Mouse (Mus musculus): ENCODE measurements around the gene Magi3. TPM values are rescaled to one million over a fixed set of nuclear protein-coding genes. Genes with fewer than 3 reads are reported as not detected.

The Magi3 gene
- polyA plus RNA-seq, 1 experiment from 2014 or later: 4.8 TPM

DNA sequence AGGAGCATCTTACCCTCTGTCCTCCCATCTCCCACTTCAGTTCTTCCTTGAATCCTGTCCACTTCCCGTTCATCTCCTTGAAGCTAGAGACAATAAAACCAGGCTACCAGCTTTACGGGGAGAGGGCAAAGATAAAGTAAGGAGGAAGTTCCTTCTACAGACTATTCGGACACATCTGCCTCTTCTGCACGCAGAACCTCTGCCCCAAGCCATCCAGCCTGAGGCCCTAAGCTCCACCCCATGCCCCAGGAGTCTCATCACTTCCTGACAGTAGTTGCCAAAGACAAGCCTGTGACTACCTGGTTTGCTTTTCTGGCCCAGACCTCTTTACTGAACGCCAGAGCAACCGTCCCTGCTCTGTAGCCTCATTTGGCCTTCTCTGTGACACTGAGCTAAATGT, 23.8 kb upstream of the Magi3 start:
- H3K4me3 ChIP-seq (ENCODE audit: low read depth, low read length): no peak overlapping the region
- no peak for ATAC-seq
- WGBS: 88% methylated on average over 6 of the region's 6 CpGs
- H3K4me2 ChIP-seq (ENCODE audit: low read length): no peak overlapping the region
- H3K9me3 ChIP-seq (replicated peaks; ENCODE audit: control insufficient read depth, low read length, poor library complexity, severe bottlenecking): no peaks in the 10 kb centered on the region
- no peak overlapping the region for H3K9ac ChIP-seq (ENCODE audit: low read depth, low read length)
- H3K4me1 ChIP-seq (ENCODE audit: control insufficient read depth, insufficient read depth, low read length): no peaks in the 10 kb centered on the region
- no peaks in the 10 kb centered on the region for H3K27me3 ChIP-seq (ENCODE audit: control insufficient read depth, insufficient read depth, low read depth, low read length)
- no peaks in the 10 kb centered on the region for H3K36me3 ChIP-seq (ENCODE audit: control insufficient read depth, insufficient read depth, low read length)
- H3K27ac ChIP-seq (ENCODE audit: low read length): no peak overlapping the region

GRCm38 (mm10) chr3:104239785-104240184, 19.6 kb upstream of the Magi3 start:
- no peaks in the 10 kb centered on the region for H3K36me3 ChIP-seq (ENCODE audit: control insufficient read depth, insufficient read depth, low read length)
- no peak overlapping the region for H3K4me3 ChIP-seq (ENCODE audit: low read depth, low read length)
- no peak overlapping the region for H3K4me2 ChIP-seq (ENCODE audit: low read length)
- H3K27me3 ChIP-seq (ENCODE audit: control insufficient read depth, insufficient read depth, low read depth, low read length): no peaks in the 10 kb centered on the region
- no peak overlapping the region for H3K27ac ChIP-seq (ENCODE audit: low read length)
- 92% methylated on average over 2 of the region's 2 CpGs for WGBS
- H3K9me3 ChIP-seq (replicated peaks; ENCODE audit: control insufficient read depth, low read length, poor library complexity, severe bottlenecking): no peaks in the 10 kb centered on the region
- H3K9ac ChIP-seq (ENCODE audit: low read depth, low read length): no peak overlapping the region
- no peaks in the 10 kb centered on the region for H3K4me1 ChIP-seq (ENCODE audit: control insufficient read depth, insufficient read depth, low read length)
- no peak for ATAC-seq

DNA sequence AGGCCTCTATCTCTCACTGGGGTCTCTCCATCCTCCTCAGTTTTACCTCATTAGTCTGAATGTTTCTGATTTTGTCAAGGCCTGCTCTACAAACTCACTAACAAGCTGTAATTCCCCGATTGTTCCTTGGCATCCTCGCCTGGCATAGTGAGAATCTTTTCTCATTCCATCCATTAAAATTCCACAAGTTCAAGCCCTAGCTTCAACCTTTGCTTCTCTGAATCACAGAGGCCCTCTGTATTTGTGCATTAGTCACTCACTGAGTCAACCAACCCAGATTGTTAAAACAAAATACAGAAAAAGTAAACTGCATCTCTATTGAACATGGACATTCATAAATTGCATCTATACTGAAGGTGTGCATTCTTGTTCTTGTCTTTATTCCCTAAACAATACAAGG, 19.2 kb upstream of the Magi3 start:
- no peak overlapping the region for H3K4me2 ChIP-seq (ENCODE audit: low read length)
- H3K9ac ChIP-seq (ENCODE audit: low read depth, low read length): no peak overlapping the region
- no peak overlapping the region for H3K4me3 ChIP-seq (ENCODE audit: low read depth, low read length)
- ATAC-seq: no peak
- 82% methylated on average over 2 of the region's 2 CpGs for WGBS
- no peaks in the 10 kb centered on the region for H3K4me1 ChIP-seq (ENCODE audit: control insufficient read depth, insufficient read depth, low read length)
- no peak overlapping the region for H3K27ac ChIP-seq (ENCODE audit: low read length)
- H3K9me3 ChIP-seq (replicated peaks; ENCODE audit: control insufficient read depth, low read length, poor library complexity, severe bottlenecking): no peaks in the 10 kb centered on the region
- H3K27me3 ChIP-seq (ENCODE audit: control insufficient read depth, insufficient read depth, low read depth, low read length): no peaks in the 10 kb centered on the region
- H3K36me3 ChIP-seq (ENCODE audit: control insufficient read depth, insufficient read depth, low read length): no peaks in the 10 kb centered on the region

DNA sequence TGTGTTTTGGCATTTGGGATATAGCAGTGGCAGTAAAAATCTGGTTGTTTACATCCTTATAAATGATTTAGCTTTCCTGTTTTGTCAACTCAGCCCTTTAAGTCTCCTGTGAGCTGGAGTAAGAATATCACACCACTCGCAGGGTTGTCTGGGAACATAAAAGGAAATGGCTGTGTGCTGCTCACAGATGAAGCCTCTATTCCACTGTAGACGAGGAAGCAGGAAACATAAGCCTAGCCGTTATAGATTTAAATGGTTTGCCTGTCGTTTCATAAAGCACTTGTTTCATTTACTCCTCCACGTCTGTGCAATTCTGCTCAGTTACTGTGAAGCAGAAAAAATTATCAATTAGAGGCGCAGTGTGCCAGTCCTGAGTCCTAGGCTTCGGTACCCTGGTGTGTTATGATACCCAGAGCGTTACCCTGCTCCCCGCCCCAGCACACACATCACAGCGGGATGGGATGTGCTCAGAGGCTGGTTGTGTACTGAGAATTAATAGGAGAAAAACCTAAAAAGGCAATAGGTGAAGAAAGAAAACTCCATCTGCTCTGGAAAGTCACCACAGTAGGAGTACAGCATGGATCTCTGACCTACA, 17.8 kb upstream of the Magi3 start:
- H3K9me3 ChIP-seq (replicated peaks; ENCODE audit: control insufficient read depth, low read length, poor library complexity, severe bottlenecking): no peaks in the 10 kb centered on the region
- ATAC-seq: 0 out of 2 replicates have a peak, but pooled peaks have one; percentile 11
- H3K9ac ChIP-seq (ENCODE audit: low read depth, low read length): no peak overlapping the region
- H3K36me3 ChIP-seq (ENCODE audit: control insufficient read depth, insufficient read depth, low read length): no peaks in the 10 kb centered on the region
- H3K27ac ChIP-seq (ENCODE audit: low read length): no peak overlapping the region
- H3K4me3 ChIP-seq (ENCODE audit: low read depth, low read length): no peak overlapping the region
- H3K4me1 ChIP-seq (ENCODE audit: control insufficient read depth, insufficient read depth, low read length): no peaks in the 10 kb centered on the region
- WGBS: 49% methylated on average over 10 of the region's 10 CpGs
- no peak overlapping the region for H3K4me2 ChIP-seq (ENCODE audit: low read length)
- no peaks in the 10 kb centered on the region for H3K27me3 ChIP-seq (ENCODE audit: control insufficient read depth, insufficient read depth, low read depth, low read length)

GRCm38 (mm10) chr3:104236029-104236428, 15.9 kb upstream of the Magi3 start:
- no peaks in the 10 kb centered on the region for H3K4me1 ChIP-seq (ENCODE audit: control insufficient read depth, insufficient read depth, low read length)
- no peak overlapping the region for H3K4me2 ChIP-seq (ENCODE audit: low read length)
- no peak overlapping the region for H3K4me3 ChIP-seq (ENCODE audit: low read depth, low read length)
- H3K9me3 ChIP-seq (replicated peaks; ENCODE audit: control insufficient read depth, low read length, poor library complexity, severe bottlenecking): no peaks in the 10 kb centered on the region
- WGBS: 86% methylated on average over 2 of the region's 2 CpGs
- no peaks in the 10 kb centered on the region for H3K27me3 ChIP-seq (ENCODE audit: control insufficient read depth, insufficient read depth, low read depth, low read length)
- H3K27ac ChIP-seq (ENCODE audit: low read length): no peak overlapping the region
- H3K36me3 ChIP-seq (ENCODE audit: control insufficient read depth, insufficient read depth, low read length): no peaks in the 10 kb centered on the region
- no peak overlapping the region for H3K9ac ChIP-seq (ENCODE audit: low read depth, low read length)
- no peak for ATAC-seq

GRCm38 (mm10) chr3:104235099-104235498, 14.9 kb upstream of the Magi3 start:
- 94% methylated on average over 5 of the region's 5 CpGs for WGBS

DNA sequence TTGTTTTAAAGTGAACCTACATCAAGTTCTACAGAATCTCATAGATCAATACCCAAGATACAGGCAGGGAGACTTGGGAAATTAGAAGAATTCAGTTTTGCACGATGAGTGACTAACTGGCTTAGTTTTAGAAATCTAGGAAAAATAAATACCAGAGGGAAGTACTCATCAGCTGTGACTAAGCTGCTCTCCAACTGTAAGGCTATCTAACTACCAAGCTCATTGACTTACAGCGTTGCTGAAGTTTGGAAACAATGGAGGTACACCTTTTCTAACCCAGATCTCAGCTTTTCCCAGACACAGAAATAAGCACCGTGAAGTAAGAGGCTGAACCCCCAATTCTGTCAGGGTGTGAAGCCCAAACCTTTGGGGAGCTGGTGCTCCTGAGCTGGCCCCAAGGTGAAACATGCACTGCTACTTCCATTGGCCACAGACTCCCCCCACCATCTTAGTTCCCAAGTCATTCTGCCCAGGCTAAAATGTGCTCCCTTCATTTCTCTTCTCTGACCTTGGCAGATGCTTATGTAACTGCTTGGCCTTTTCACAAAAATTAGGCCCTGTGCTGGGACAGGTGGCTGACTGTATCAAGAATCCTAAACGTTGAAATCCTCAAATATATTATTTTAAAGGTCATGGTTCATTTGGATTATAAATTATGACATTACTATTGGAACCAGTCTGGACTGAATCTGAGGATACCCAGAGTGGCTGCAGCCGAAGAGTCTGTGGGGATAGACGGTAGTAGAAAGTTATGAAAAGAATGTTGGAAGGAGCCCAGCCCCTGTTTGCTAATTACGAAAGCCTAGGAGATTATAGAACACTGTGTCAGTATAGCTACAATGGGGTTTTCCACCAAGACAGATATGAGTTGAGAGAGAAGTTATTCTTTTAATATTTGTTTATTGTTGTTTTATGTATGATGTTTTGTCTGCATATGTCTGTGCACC, 13.5 kb upstream of the Magi3 start:
- Histone ChIP-seq H3K9ac (ENCODE audit: low read depth, low read length) (no peak overlapping the region), H3K9me3 (replicated peaks; ENCODE audit: control insufficient read depth, low read length, poor library complexity, severe bottlenecking) (no peaks in the 10 kb centered on the region), H3K36me3 (ENCODE audit: control insufficient read depth, insufficient read depth, low read length) (no peaks in the 10 kb centered on the region), H3K4me1 (ENCODE audit: control insufficient read depth, insufficient read depth, low read length) (no peaks in the 10 kb centered on the region), H3K27me3 (ENCODE audit: control insufficient read depth, insufficient read depth, low read depth, low read length) (no peaks in the 10 kb centered on the region), H3K27ac (ENCODE audit: low read length) (no peak overlapping the region), H3K4me3 (ENCODE audit: low read depth, low read length) (no peak overlapping the region), H3K4me2 (ENCODE audit: low read length) (no peak overlapping the region)
- ATAC-seq: no peak
- WGBS: 77% methylated on average over 7 of the region's 7 CpGs

More at GRCm38 (mm10) chr3:104235099-104235498, 14.9 kb upstream of the Magi3 start:
- Histone ChIP-seq H3K4me3 (ENCODE audit: low read depth, low read length) (no peak overlapping the region), H3K4me2 (ENCODE audit: low read length) (no peak overlapping the region), H3K36me3 (ENCODE audit: control insufficient read depth, insufficient read depth, low read length) (no peaks in the 10 kb centered on the region), H3K4me1 (ENCODE audit: control insufficient read depth, insufficient read depth, low read length) (no peaks in the 10 kb centered on the region), H3K27me3 (ENCODE audit: control insufficient read depth, insufficient read depth, low read depth, low read length) (no peaks in the 10 kb centered on the region), H3K9ac (ENCODE audit: low read depth, low read length) (no peak overlapping the region), H3K9me3 (replicated peaks; ENCODE audit: control insufficient read depth, low read length, poor library complexity, severe bottlenecking) (no peaks in the 10 kb centered on the region), H3K27ac (ENCODE audit: low read length) (no peak overlapping the region)
- no peak for ATAC-seq

- Histone ChIP-seq H3K9me3 (replicated peaks; ENCODE audit: control insufficient read depth, low read length, poor library complexity, severe bottlenecking) (no peaks in the 10 kb centered on the region), H3K4me2 (ENCODE audit: low read length) (no peak overlapping the region), H3K4me1 (ENCODE audit: control insufficient read depth, insufficient read depth, low read length) (no peaks in the 10 kb centered on the region), H3K36me3 (ENCODE audit: control insufficient read depth, insufficient read depth, low read length) (no peaks in the 10 kb centered on the region), H3K9ac (ENCODE audit: low read depth, low read length) (no peak overlapping the region), H3K4me3 (ENCODE audit: low read depth, low read length) (no peak overlapping the region), H3K27ac (ENCODE audit: low read length) (no peak overlapping the region), H3K27me3 (ENCODE audit: control insufficient read depth, insufficient read depth, low read depth, low read length) (no peaks in the 10 kb centered on the region)
- no peak for ATAC-seq
- WGBS: 20% methylated on average over 5 of the region's 5 CpGs
Observed at GRCm38 (mm10) chr3:104227438-104228111, 7.4 kb upstream of the Magi3 start.

DNA sequence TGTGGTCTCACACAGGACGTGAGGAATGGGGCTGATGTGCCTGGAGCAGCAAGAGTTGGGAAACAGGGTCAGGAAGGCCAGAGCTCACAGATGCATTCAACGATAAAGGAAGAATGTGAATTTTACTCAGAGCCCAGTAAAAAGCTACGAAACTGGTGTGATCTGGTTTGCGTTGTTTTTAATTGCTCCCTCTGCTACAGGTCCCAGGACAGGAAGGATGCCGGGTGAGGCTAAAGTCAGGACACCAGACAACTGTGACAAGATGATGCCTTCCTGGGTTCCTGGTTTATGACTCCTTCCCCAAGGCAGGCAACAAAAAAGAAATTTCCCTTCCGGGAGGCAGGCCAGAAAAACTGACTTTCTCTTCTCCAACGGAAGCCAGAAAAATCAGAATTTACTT, 6.6 kb upstream of the Magi3 start:
- ATAC-seq: no peak
- H3K27ac ChIP-seq (ENCODE audit: low read length): no peak overlapping the region
- H3K36me3 ChIP-seq (ENCODE audit: control insufficient read depth, insufficient read depth, low read length): no peaks in the 10 kb centered on the region
- H3K9me3 ChIP-seq (replicated peaks; ENCODE audit: control insufficient read depth, low read length, poor library complexity, severe bottlenecking): no peaks in the 10 kb centered on the region
- no peaks in the 10 kb centered on the region for H3K4me1 ChIP-seq (ENCODE audit: control insufficient read depth, insufficient read depth, low read length)
- no peak overlapping the region for H3K9ac ChIP-seq (ENCODE audit: low read depth, low read length)
- H3K4me3 ChIP-seq (ENCODE audit: low read depth, low read length): no peak overlapping the region
- WGBS: 82% methylated on average over 7 of the region's 7 CpGs
- H3K4me2 ChIP-seq (ENCODE audit: low read length): no peak overlapping the region
- no peaks in the 10 kb centered on the region for H3K27me3 ChIP-seq (ENCODE audit: control insufficient read depth, insufficient read depth, low read depth, low read length)
